Mouse (Mus musculus) thymus, postnatal 0 days (tissue): ENCODE data around the gene Map7. TPM values are rescaled to one million over a fixed set of nuclear protein-coding genes. Genes with fewer than 3 reads are reported as not detected.

ENCODE experiments used
- DNase-seq: peaks from one replicate; pipeline ENCODE4 v3.0.0-alpha.2; 2015; ENCODE audit warnings: low spot score
- microRNA-seq: library from miRNA; unstranded; fragments of <30 nt; microRNA quantifications from one replicate; pipeline ENCODE4, GENCODE M21; 2016; ENCODE audit warnings: borderline number of aligned reads
- polyA plus RNA-seq: library from polyadenylated mRNA; unstranded; fragments of >200 nt; fragmentation: Nextera tagmentation; extraction: Ambion mirVana; gene quantifications from 2 replicates; pipeline ENCODE4 v1.2.1, GENCODE M21; 2015

Gene Map7
- polyA plus RNA-seq, 1 experiment from 2014 or later, result 23.9 TPM

DNA sequence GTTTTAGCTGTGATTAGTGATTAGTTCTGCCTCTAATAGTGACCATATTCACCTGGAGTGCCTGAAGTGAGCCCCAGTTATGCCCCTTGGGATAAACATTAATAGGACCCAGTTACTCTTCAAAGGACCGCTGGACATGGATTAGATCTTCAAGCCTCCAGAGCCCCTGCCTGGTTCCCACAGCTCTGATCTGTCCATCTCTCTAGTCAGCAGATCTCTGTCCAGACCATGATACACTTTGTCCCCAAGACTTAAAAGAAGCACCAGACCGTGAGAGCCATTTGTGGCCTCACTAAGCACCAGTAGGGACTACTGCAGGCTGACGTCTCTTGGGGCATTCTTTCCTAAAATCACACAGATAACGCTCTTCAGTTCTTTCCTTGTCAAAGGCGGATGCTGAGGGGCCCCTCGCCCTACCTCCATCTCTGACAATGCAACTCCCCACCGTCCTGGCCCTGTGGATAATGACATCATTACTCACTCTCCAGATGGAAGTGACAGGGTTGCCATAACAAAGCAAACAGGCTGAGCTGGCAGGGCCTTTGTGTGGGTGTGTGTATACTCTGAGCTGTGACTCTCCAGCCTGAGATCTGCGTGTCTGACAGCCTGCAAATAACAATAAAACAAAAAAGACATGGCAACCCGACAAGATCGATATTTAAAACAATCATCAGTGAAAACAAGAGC is 137.2 kb downstream of the Map7 start:
- no peak for DNase-seq

DNA sequence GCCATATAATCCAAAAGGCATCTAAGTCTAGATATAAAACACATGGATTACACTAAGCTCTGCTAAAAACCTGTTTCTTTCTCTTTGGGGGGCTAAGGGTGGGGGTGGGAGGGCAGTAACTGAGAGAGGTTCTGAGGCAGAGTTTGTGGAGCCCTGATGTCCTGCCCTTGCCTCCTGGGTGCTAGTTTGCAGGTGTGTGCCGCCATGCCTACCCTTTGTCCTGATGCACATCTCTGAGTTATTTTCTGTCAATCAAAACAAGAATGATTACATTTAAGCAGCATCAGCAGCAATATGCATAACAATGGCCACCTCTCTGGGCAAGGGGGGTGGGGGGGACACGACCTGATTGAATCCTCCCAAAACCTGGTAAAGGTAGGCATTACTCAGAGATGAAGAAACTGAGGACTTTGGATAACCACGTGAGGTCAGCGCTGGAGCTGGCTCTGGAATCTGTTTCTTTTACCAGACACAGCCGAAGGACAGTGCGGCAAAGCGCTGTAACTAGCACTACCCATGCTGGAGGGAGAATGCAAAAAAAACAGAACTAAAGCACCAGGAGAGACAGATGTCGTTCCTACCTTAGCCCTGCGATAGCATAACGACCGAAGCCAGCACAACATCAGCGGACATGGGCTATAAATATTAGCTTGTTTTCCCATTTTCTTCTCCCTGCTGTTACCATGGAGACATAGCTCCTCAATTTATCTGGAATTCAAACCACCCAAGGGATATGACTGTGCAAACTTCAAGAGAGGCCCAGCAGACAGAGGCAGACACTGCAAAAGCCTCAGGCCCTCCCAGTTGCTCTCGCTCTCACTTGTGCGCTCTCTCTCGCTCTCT is 137.9 kb downstream of the Map7 start:
- no peak for DNase-seq

DNA sequence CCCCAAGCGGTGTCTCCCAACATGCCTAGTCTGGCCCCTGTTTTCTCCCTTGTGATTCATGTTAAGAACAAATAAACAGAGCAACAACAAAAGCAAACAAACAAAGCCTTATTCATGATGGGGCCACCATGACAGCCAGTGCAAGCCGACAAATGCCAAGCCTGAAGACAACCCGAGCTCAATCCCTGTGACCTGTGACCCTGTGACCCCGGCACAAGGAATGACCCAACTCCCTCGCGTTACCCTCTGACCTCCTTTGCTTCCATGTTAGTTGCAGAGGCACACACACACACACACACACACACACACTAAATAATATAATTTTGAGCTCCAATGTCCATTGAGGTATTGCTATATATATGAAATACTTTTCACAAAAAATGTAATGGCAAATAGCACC is 139.1 kb downstream of the Map7 start:
- DNase-seq, result no peak

- DNase-seq, result peak; percentile 79
These were observed 142.2 kb downstream of the Map7 start for GRCm38 (mm10) chr10:20290467-20290883.

DNA sequence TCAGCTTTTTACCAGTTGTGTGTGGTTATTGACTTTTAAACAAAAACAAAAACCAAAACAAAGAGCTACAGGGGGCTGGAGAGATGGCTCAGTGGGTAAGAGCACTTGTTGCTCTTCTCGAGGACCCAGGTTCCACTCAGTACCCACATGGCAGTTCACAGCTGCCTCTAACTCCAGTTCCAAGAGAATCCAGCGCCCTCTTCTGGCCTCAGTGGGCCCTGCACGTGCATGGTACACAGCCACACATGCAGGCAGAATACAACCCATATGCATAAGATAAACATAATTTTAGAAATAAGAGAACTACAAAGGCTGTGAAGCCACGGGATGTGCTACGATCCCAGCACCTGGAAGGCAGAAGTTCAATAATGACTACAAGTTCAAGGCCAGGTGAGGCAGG is 147.7 kb downstream of the Map7 start:
- peak; percentile 51 for DNase-seq

DNA sequence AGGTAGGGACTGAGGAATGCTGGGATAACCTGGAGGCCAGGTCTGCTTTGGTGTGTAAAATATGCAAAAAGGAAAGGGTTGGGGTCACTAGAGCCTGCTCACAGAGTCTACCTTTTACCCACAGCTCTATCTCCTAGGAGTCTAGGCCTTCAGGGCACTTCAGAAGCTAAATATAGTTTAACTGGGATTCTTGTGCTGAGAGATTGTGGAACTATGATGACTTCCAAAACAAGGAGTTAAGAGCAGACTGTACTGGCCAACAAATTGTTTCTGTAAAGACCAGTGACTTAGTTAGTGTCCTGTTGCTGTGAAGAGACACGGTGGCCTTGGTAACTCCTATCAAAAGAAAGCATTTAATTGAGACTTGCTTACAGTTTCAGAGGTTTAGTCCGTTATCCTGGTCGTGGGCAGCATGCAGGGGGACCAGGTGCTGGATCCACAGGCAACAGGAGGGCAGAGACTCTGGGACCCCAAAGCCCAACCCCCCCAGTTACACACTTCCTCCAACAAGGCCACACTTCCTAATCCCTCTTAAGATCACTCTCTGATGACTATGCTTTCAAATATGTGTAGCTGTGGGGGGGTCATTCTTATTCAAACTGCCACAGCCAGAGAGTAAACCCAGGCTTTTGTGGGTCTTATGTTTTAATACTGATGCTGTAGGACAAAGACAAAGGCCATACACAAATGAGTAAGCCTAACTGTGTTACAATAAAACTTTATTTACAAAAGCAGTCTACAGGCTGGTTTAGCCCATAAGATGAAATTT is 150.1 kb downstream of the Map7 start:
- DNase-seq, result no peak

GRCm38 (mm10) chr10:20299114-20299513 is 150.8 kb downstream of the Map7 start:
- DNase-seq, result no peak

DNA sequence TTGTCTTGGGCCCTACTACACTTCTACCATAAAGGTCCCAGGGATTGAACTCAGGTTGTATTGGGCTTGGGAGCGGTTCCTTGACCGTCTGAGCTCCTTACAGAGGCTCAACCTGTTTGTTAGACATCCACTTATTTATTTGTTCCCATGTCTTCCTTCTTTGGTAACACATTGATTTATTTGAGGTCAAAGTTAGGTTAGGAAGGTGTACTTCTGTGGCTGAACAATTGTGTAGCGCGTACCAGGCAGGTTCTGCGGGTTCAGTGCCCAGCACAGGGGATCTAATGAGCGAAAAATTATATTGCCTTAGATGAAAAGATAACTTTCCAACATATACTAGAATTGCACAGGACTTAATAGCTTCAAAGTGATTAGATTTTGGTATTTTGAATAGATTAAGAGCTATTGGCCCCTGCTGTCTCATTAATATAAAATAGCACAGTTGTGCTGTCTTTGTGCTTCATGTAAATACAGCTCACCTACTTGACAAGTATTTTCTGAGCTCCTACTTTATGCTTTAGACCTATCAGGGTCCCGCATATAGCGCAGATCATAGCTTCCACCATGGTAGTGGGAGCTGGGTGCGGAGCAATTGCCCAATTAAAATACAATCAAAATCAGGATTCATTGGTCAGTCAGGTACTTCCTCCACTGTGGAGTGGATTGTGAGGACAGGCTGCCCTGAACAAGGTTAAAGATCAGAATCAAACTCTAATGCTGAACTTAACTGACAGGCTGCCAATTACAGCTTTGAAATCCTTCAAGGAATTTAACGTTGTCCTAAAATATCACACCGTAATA is 162.9 kb downstream of the Map7 start:
- DNase-seq, result no peak

DNA sequence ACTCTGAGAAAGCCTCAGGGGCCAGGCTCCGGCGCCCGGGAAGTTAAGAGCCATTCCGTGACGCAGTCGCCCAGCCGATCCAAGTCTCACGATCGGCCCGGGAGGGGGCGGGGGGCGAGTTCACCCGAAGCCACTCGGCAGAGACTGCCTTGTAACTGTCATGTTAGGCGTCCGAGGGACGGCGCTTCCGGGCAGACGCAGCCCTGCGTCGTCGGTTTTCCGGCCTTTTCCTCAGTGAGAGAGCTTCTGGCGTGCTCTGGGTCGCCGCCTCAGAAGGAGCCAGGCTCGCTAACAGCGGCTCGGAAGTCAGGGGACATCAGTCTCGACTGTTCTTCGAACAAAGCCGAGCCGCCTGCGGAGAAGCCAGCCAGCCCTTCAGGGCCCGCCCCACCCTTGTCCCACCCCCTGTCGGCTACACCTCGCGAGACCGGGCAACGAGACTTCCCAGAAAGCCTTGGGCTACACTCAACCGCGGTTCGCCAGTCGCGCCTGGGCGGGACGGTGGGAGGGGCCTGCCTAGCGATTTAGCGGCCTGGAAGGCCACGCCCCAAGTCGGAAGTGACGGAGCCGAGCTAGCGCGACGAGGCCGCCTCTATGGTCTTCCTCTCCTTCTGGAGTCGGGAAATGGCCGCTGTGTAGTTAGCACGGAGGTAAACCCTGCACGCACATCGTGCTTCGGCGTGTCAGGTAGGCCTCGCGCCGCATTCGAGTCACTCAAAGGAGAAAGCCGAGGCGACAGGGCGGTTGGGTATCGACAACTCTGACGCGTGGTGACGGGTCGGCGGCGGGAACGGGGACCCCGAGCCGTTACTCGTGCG is 163.9 kb downstream of the Map7 start, which contains the start of gene Bclaf1:
Gene Bclaf1 (plus strand): TSS at position 552 of the 818 bp plus-strand sequence.
- peak; percentile 100 for DNase-seq

DNA sequence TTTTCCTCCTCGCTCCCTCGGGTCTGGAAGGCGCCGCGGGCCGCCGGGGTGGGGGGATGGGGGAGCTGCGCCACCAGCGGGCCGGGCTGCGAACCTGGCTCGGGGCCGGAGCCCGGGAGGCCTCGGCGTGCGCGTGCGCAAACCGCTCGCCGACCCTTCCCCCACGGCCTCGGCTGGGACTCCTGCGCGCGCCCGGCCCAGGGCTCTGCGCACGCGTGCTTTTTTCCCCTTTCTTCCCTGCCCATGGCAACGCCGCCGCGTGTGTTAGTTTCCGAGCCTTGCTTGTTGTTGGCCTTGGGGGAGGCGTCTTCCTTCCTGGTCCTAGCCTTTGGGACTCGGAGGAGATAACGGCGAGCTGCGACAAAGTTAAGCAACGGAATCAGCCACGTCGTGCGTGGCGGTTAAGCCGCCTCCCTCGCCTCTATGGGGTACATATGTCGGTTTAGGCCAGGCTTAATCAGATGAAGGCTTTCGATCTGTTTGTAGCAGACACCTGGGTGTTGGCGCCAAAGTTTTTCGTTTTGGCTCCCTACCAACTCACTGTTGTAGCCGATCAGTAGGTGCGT is 164.5 kb downstream of the Map7 start:
- peak; percentile 91 for DNase-seq

- no peak for DNase-seq
These were observed 165.2 kb downstream of the Map7 start for GRCm38 (mm10) chr10:20313447-20313846.

DNA sequence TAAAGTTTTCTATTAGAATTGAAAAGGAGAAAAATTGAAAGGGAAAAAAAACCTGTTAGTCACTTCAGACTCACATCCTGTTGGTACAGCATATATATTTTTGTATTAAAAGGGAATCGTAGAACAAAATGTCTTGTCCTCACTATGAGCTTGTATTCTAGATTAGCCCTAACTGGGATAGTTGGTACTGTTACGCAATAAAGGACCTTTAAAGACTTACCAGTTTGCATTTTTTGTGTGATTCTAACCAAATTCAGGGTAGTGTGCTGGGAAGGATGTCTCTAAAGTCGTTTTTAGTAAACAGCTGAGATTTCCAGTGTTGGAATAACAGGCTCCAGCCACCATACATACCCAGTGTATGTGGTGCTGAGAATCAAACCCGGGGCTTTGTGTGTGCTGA is 165.7 kb downstream of the Map7 start:
- DNase-seq, result no peak

DNA sequence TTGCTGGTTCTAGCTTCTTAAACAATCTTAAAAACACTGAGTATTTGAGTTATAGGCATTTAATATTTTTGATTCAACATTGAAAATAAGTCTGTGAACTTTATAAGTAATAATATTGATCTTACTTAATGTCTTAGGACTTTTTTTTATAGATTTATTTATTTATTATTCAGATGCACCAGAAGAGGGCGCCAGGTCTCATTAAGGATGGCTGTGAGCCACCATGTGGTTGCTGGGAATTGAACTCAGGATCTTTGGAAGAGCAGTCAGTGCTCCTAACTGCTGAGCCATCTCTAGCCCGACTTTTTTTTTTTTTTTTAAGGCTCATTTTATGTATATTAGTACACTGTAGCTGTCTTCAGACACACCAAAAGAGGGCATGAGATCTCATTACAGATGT is 166.5 kb downstream of the Map7 start:
- no peak for DNase-seq

GRCm38 (mm10) chr10:20317466-20317865 is 169.2 kb downstream of the Map7 start:
- no peak for DNase-seq

DNA sequence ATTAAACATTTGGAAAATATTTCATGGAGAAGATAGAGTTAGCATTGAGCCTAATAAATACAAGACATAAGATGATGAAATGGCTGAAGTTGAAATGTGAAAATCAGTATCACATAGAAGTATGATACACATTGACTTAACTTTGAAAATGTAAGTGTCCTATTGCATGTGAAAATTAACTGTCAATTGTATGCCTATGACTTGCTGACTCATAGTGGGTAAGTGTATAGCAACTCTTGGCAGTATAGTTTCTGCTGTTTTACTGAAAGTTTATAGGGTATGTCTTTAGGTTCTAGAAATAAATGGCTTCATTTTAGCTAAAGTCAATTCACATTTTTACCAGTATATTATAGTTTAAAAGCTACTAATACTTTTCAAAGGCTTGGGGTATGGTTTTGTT is 178.0 kb downstream of the Map7 start:
- DNase-seq, result no peak

Small RNA genes lying within 50 kb of the gene (microRNA-seq; reads per million reads assigned to microRNA genes)
- not detected for gene Mir6413

Other genes with a start within 250 kb of the Map7 start
- 67.6 and 82.6 TPM in 2 replicates for gene Pex7, start 240.8 kb upstream of the Map7 start, polyA plus RNA-seq
- gene Map3k5, start 214.0 kb upstream of the Map7 start, polyA plus RNA-seq, result 2.8 and 3.3 TPM in 2 replicates
- gene Bclaf1, start 164.0 kb downstream of the Map7 start, polyA plus RNA-seq, result 110 and 112 TPM in 2 replicates
- 3.5 and 5.3 TPM in 2 replicates for gene Mtfr2, start 199.3 kb downstream of the Map7 start, polyA plus RNA-seq